ENCODE assay signal across 15 mouse cellular contexts in the genomic region with DNA sequence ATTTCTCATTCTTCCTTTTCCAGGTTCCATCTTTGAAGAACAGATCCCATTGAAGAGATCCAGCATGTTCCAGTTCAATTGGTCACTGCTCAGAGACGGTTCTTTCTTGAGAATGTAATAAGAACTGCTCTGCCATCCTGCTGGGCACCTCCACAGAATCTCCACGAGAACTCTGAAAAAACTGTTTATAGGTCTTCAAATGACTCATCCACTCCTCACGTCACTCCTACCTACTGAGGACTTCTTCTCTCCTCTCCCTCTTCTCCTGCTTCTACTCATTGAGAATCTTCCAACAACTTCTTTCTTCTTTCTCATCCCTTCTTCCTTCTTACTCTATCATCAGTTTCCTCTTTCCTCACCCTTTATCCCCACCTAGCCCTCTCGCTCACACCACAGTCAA.
"Had no signal": no experiment of that assay in that cellular context is flagged by ENCODE, and none has a peak within 500 bp of the region (broad histone marks: within the 10 kb centered on the region; RNA-seq: fewer than 3 reads in every experiment).

No protein-coding gene starts in this region.

- H3K4me3 ChIP-seq: neural tube, embryonic 15.5 days; stomach, embryonic 15.5 days had no signal

- DNase-seq: retina, postnatal 1 day; right cerebral cortex, adult 18-20 months; right cerebral cortex, postnatal 14 days; right cerebral cortex, postnatal 25 days; right cerebral cortex, postnatal 4 days; spleen, adult 18-20 months; thymus, adult 18-20 months; thymus, adult 2 months; thymus, postnatal 14 days; thymus, postnatal 25 days; thymus, postnatal 36 days; thymus, postnatal 4 days had no signal

- H3K9me3 ChIP-seq: neural tube, embryonic 15.5 days; stomach, embryonic 15.5 days had no signal

- H3K4me1 ChIP-seq: stomach, embryonic 15.5 days had no signal

- H3K27me3 ChIP-seq: neural tube, embryonic 15.5 days; stomach, embryonic 15.5 days had no signal

- H3K4me2 ChIP-seq: neural tube, embryonic 15.5 days; stomach, embryonic 15.5 days had no signal

- H3K36me3 ChIP-seq: neural tube, embryonic 15.5 days; stomach, embryonic 15.5 days had no signal

- H3K9ac ChIP-seq: neural tube, embryonic 15.5 days; stomach, embryonic 15.5 days had no signal

- H3K27ac ChIP-seq: neural tube, embryonic 15.5 days; stomach, embryonic 15.5 days; stomach, postnatal 0 days had no signal
